Mouse (Mus musculus) cerebellum, adult 2 months (tissue): ENCODE measurements around the gene Prr22. TPM values are rescaled to one million over a fixed set of nuclear protein-coding genes. Genes with fewer than 3 reads are reported as not detected.

Source experiments
- DNase-seq, 2 experiments: peaks; one replicate each; pipeline ENCODE4 v3.0.0; 2021
- H3K27ac ChIP-seq: fragments of 200-500 bp; 2 replicates; pipeline ENCODE4 v1.5.1; 2012; ENCODE audit warnings: low read length, control low read depth, inconsistent platforms; ENCODE audit not compliant: insufficient read depth
- H3K27me3 ChIP-seq: fragments of 200-500 bp; 2 replicates; pipeline ENCODE4 v1.6.1; 2012; ENCODE audit warnings: inconsistent platforms, mild to moderate bottlenecking, low read length, moderate library complexity; ENCODE audit not compliant: control insufficient read depth, insufficient read depth
- H3K4me1 ChIP-seq: fragments of 200-500 bp; 2 replicates; pipeline ENCODE4 v1.6.1; 2011; ENCODE audit warnings: low read length; ENCODE audit not compliant: control insufficient read depth, insufficient read depth
- H3K4me3 ChIP-seq: fragments of 200-500 bp; replicated peaks from 2 replicates; pipeline ENCODE3; 2011; ENCODE audit warnings: mild to moderate bottlenecking, low read depth, low read length, control low read depth; ENCODE audit not compliant: insufficient read depth
- CTCF ChIP-seq: fragments of 200-500 bp; IDR thresholded peaks from 2 replicates; pipeline ENCODE4 v1.5.1; 2011; ENCODE audit warnings: low read depth, mild to moderate bottlenecking, control low read depth, low read length, moderate library complexity, borderline replicate concordance; ENCODE audit not compliant: insufficient read depth
- POLR2A ChIP-seq: fragments of 200-500 bp; IDR thresholded peaks from 2 replicates; pipeline ENCODE4 v1.6.1; 2011; ENCODE audit warnings: low read length, control low read depth, borderline replicate concordance; ENCODE audit not compliant: insufficient read depth
- WGBS: fragments of 180-500 bp; shearing (Covaris S2); methylation state at CpG from one replicate; pipeline ENCODE4 v1.1.7; 2018; 5-methylcytosine and 5-hydroxymethylcytosine counted together
- polyA plus RNA-seq: library from polyadenylated mRNA; depleted of rRNA; stranded (reverse); fragments of >200 nt; gene quantifications from 2 replicates; pipeline ENCODE4 v1.2.3, GENCODE M21; 2012; rRNA removed

Gene Prr22
- polyA plus RNA-seq, 1 experiment: 3.5 TPM

- 54% methylated on average over 11 of the region's 11 CpGs for WGBS
- DNase-seq: no peak
- Histone ChIP-seq H3K4me3 (no peak overlapping the region), H3K27me3 (no peaks in the 10 kb centered on the region), H3K27ac (no peak overlapping the region), H3K4me1 (no peaks in the 10 kb centered on the region)
- TF ChIP-seq CTCF (no peak), POLR2A (no peak)
Observed at GRCm38 (mm10) chr17:56818067-56818636, 48.1 kb downstream of the Prr22 start.

- Histone ChIP-seq H3K27me3 (no peaks in the 10 kb centered on the region), H3K27ac (no peak overlapping the region)
Observed at GRCm38 (mm10) chr17:56819032-56819545, 49.0 kb downstream of the Prr22 start.

GRCm38 (mm10) chr17:56819694-56820111, 49.7 kb downstream of the Prr22 start:
- Histone ChIP-seq H3K27me3 (no peaks in the 10 kb centered on the region), H3K4me3 (no peak overlapping the region), H3K4me1 (no peaks in the 10 kb centered on the region), H3K27ac (peak overlapping the region; percentile 16; the same call in 1 of the 2 replicates)
- DNase-seq: no peak
- TF ChIP-seq CTCF: no peak
- TF ChIP-seq POLR2A: no peak
- 38% methylated on average over 8 of the region's 8 CpGs for WGBS

More at GRCm38 (mm10) chr17:56819032-56819545, 49.0 kb downstream of the Prr22 start:
- 68% methylated on average over 6 of the region's 6 CpGs for WGBS
- DNase-seq: no peak
- H3K4me1 ChIP-seq: no peaks in the 10 kb centered on the region
- no peak overlapping the region for H3K4me3 ChIP-seq
- TF ChIP-seq POLR2A (no peak), CTCF (no peak)

Other genes starting within 250 kb of the Prr22 start
- 7.2 and 7.8 TPM in 2 replicates for gene Gm20219, start 215.9 kb upstream of the Prr22 start, polyA plus RNA-seq
- 137 and 143 TPM in 2 replicates for gene Safb2, start 185.7 kb upstream of the Prr22 start, polyA plus RNA-seq
- 139 and 141 TPM in 2 replicates for gene Safb, start 185.4 kb upstream of the Prr22 start, polyA plus RNA-seq
- gene 2410015M20Rik, start 160.5 kb upstream of the Prr22 start, polyA plus RNA-seq: 154 and 169 TPM in 2 replicates
- gene Rpl36, start 156.8 kb upstream of the Prr22 start, polyA plus RNA-seq: 1,004 and 1,008 TPM in 2 replicates
- gene Lonp1, start 143.4 kb upstream of the Prr22 start, polyA plus RNA-seq: 86.0 and 88.7 TPM in 2 replicates
- gene Catsperd, start 142.1 kb upstream of the Prr22 start, polyA plus RNA-seq: 1.2 and 1.4 TPM in 2 replicates
- 122 and 125 TPM in 2 replicates for gene Ranbp3, start 97.0 kb upstream of the Prr22 start, polyA plus RNA-seq
- 518 and 557 TPM in 2 replicates for gene Ndufa11, start 52.5 kb upstream of the Prr22 start, polyA plus RNA-seq
- 17.0 and 18.2 TPM in 2 replicates for gene Vmac, start 52.2 kb upstream of the Prr22 start, polyA plus RNA-seq
- 7.2 and 9.3 TPM in 2 replicates for gene Nrtn, start 12.7 kb upstream of the Prr22 start, polyA plus RNA-seq
- gene Dus3l, start 5.5 kb upstream of the Prr22 start, polyA plus RNA-seq: 168 and 169 TPM in 2 replicates
- gene Rfx2, start 60.8 kb downstream of the Prr22 start, polyA plus RNA-seq: 3.1 and 3.6 TPM in 2 replicates
- gene Acsbg2, start 104.2 kb downstream of the Prr22 start, polyA plus RNA-seq: 0.03 TPM in 2 replicates
- gene 1700061G19Rik, start 105.2 kb downstream of the Prr22 start, polyA plus RNA-seq: 0.03 TPM in 1 of 2 replicates, not detected in the other
- 45.7 and 47.9 TPM in 2 replicates for gene Mllt1, start 165.2 kb downstream of the Prr22 start, polyA plus RNA-seq
- not detected in 2 replicates for gene Acer1, start 211.9 kb downstream of the Prr22 start, polyA plus RNA-seq
- gene Clpp, start 220.1 kb downstream of the Prr22 start, polyA plus RNA-seq: 167 and 175 TPM in 2 replicates
- 56.7 and 70.4 TPM in 2 replicates for gene Alkbh7, start 227.1 kb downstream of the Prr22 start, polyA plus RNA-seq
- 0.41 TPM in 1 of 2 replicates, not detected in the other for gene Pspn, start 229.8 kb downstream of the Prr22 start, polyA plus RNA-seq
- gene Gtf2f1, start 241.0 kb downstream of the Prr22 start, polyA plus RNA-seq: 81.0 and 85.3 TPM in 2 replicates
- gene Gm17949, start 241.2 kb downstream of the Prr22 start, polyA plus RNA-seq: 0.10 and 0.34 TPM in 2 replicates